Mouse (Mus musculus) liver, embryonic 15.5 days (tissue): ENCODE measurements at regions not wholly inside any gene's neighbourhood (a gene's known extent, or its start where the extent isn't known, plus 50 kb on each side); places are given as distances from the start of the nearest gene placed in this dataset.
A peak's percentile ranks its signal among the peaks of the same experiment; 100 is the strongest.
"Not testable (repeated sequence)": the region's sequence is repeated elsewhere in the genome, so short reads cannot be mapped to it uniquely, and the experiment has no call there.

Experiments used
- ATAC-seq: fragments of 200-750 bp; cut with Nextera tagmentation; 2 replicates; pipeline ENCODE4 v1.8.0; 2017; ENCODE audit warnings: moderate number of reproducible peaks, mild to moderate bottlenecking, moderate library complexity; ENCODE audit not compliant: insufficient read depth
- H3K27ac ChIP-seq: fragments of 300-500 bp; sonication (generic); replicated peaks from 2 replicates; pipeline ENCODE4 v1.5.1; 2015; ENCODE audit warnings: mild to moderate bottlenecking, inconsistent platforms
- H3K27me3 ChIP-seq: fragments of 300-500 bp; sonication (generic); 2 replicates; pipeline ENCODE4 v1.6.1; 2015; ENCODE audit warnings: mild to moderate bottlenecking, inconsistent platforms
- H3K36me3 ChIP-seq: fragments of 300-500 bp; sonication (generic); replicated peaks from 2 replicates; pipeline ENCODE4 v1.6.1; 2015; ENCODE audit warnings: moderate library complexity, mild to moderate bottlenecking, inconsistent platforms
- H3K4me1 ChIP-seq: fragments of 300-500 bp; sonication (generic); replicated peaks from 2 replicates; pipeline ENCODE4 v1.6.1; 2015; ENCODE audit warnings: inconsistent platforms
- H3K4me2 ChIP-seq: fragments of 300-500 bp; sonication (generic); 2 replicates; pipeline ENCODE4 v1.6.1; 2015; ENCODE audit warnings: moderate library complexity, mild to moderate bottlenecking, inconsistent platforms
- H3K4me3 ChIP-seq: fragments of 300-500 bp; sonication (generic); replicated peaks from 2 replicates; pipeline ENCODE4 v1.5.1; 2015; ENCODE audit warnings: mild to moderate bottlenecking, inconsistent platforms
- H3K9ac ChIP-seq: fragments of 300-500 bp; sonication (generic); 2 replicates; pipeline ENCODE4 v1.6.1; 2015; ENCODE audit warnings: moderate library complexity, mild to moderate bottlenecking, inconsistent platforms
- H3K9me3 ChIP-seq: fragments of 300-500 bp; sonication (generic); replicated peaks from 2 replicates; pipeline ENCODE4 v1.6.1; 2016; ENCODE audit warnings: inconsistent platforms
- WGBS: fragments of 180-500 bp; shearing (Covaris S2); methylation state at CpG from one replicate; pipeline ENCODE4 v1.1.7; 2015; ENCODE audit warnings: mixed read lengths; ENCODE audit not compliant: insufficient replicate concordance; 5-methylcytosine and 5-hydroxymethylcytosine counted together

GRCm38 (mm10) chr1:43305349-43306278 lies 108.8 kb upstream of the Fhl2 start:
- H3K27ac ChIP-seq, result no peak overlapping the region
- H3K36me3 ChIP-seq, result no peaks in the 10 kb centered on the region
- H3K4me2 ChIP-seq, result peak overlapping the region; percentile 10
- ATAC-seq, result peak; percentile 61
- no peak overlapping the region for H3K9ac ChIP-seq
- no peaks in the 10 kb centered on the region for H3K9me3 ChIP-seq
- H3K27me3 ChIP-seq, result no peaks in the 10 kb centered on the region
- H3K4me1 ChIP-seq, result no peaks in the 10 kb centered on the region; the same call in 1 of the 2 replicates
- WGBS, result 39% methylated on average over 9 of the region's 9 CpGs
- H3K4me3 ChIP-seq, result no peak overlapping the region

- Histone ChIP-seq H3K27ac (no peak overlapping the region), H3K36me3 (no peaks in the 10 kb centered on the region), H3K9me3 (no peaks in the 10 kb centered on the region), H3K4me1 (no peaks in the 10 kb centered on the region), H3K27me3 (no peaks in the 10 kb centered on the region), H3K4me3 (no peak overlapping the region), H3K4me2 (no peak overlapping the region), H3K9ac (no peak overlapping the region)
- WGBS, result 62% methylated on average over 16 of the region's 16 CpGs
- no peak for ATAC-seq
Observed at GRCm38 (mm10) chr1:43310711-43311695, 114.2 kb upstream of the Fhl2 start.

- H3K36me3 ChIP-seq, H3K27ac ChIP-seq, H3K27me3 ChIP-seq, H3K4me2 ChIP-seq, H3K9me3 ChIP-seq, ATAC-seq, H3K4me1 ChIP-seq, H3K4me3 ChIP-seq, H3K9ac ChIP-seq: not testable (repeated sequence)
- 65% methylated on average over 12 of the region's 12 CpGs for WGBS
Observed at GRCm38 (mm10) chr1:43316331-43316730, 119.5 kb upstream of the Fhl2 start.

DNA sequence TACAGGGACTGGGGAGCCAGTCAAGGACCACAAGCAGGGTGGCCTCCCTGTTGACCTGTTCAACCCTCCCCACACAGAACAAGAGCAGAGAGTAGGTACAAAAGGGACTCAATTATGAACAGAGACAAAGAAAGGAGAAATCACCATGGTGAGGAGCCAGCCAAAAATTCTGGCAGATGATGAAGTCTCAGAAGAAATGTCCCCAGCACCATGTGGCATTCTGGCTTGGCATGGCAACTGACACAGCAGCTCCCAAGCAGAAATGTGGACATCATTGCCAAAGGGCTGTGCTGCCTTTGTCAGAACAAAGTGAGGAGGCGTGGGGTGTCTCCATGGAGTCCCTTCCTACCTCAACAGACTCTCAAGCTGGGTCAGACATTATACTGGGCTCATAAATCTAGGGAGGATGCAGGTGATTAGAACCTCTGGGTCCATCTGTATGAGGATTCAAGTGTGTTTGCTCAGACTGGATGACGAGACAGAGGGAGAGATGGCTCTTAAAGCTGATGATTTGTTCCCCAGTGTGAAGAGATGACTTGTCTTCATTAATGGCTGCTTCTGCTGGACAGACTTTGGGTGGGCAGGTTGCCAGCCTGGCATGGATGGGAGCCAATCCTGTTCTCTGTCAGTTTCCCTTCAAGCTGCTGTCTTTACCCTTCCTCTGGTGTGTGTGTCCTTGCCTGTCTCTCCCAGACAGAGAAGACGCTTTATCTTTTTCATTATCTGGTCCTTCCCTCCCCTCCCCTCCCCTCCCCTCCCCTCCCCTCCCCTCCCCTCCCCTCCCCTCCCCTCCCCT lies 120.5 kb upstream of the Fhl2 start:
- Histone ChIP-seq H3K4me3 (no peak overlapping the region), H3K27me3 (no peaks in the 10 kb centered on the region), H3K36me3 (no peaks in the 10 kb centered on the region), H3K4me2 (no peak overlapping the region), H3K4me1 (no peaks in the 10 kb centered on the region), H3K27ac (no peak overlapping the region), H3K9ac (no peak overlapping the region), H3K9me3 (no peaks in the 10 kb centered on the region)
- ATAC-seq, result no peak
- WGBS, result 62% methylated on average over 3 of the region's 3 CpGs

- H3K27me3 ChIP-seq, H3K27ac ChIP-seq, H3K4me3 ChIP-seq, H3K4me1 ChIP-seq, H3K9ac ChIP-seq, H3K36me3 ChIP-seq, ATAC-seq, H3K4me2 ChIP-seq, H3K9me3 ChIP-seq: not testable (repeated sequence)
- WGBS, result 77% methylated on average over 10 of the region's 10 CpGs
Observed at GRCm38 (mm10) chr1:43333488-43333887, 110.9 kb upstream of the Nck2 start.

GRCm38 (mm10) chr1:43337168-43337784 lies 107.1 kb upstream of the Nck2 start:
- H3K4me2 ChIP-seq, result no peak overlapping the region
- no peak overlapping the region for H3K9ac ChIP-seq
- no peaks in the 10 kb centered on the region for H3K36me3 ChIP-seq
- 65% methylated on average over 3 of the region's 3 CpGs for WGBS
- no peaks in the 10 kb centered on the region for H3K9me3 ChIP-seq
- no peaks in the 10 kb centered on the region for H3K27me3 ChIP-seq
- ATAC-seq, result peak; percentile 28; the same call in 1 of the 2 replicates
- no peak overlapping the region for H3K4me3 ChIP-seq
- no peaks in the 10 kb centered on the region for H3K4me1 ChIP-seq
- H3K27ac ChIP-seq, result no peak overlapping the region

DNA sequence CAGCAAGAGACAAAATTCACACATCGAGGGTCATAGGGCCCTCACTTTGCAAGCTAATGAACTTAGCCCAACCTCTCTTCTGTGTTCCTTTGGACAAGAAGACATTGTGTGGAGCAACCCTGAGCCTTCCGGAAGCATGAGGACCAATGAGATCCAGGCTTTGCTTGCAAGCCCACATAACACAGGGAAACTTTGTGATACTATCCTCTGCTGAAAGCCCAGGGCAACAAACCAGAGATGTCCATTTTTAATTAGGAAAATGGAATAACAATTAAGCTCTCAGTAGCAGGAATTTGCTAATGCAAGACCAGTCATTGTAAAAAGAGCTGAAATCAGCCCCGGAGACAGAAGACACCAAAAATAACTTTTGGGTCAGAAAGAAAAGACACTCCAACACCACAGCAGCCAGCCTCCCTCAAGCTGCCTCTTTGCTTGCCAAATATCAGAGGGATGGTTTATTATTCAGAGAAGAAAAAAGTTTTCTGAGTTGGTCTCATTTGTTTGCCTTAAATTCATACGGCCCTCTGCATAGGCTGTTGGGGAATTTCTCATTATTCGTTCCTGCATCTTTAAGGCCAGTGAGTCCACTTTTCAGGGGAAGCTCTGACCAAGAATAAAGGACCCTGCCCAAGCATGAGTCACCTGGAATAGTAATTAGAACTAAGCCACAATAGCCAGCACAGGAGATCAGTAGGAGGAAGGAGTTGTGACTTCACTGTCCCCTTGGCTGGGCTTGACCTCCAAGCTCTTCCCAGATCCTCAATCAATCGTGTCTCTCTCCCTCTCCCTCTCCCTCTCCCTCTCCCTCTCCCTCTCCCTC lies 106.1 kb upstream of the Nck2 start:
- H3K27me3 ChIP-seq, result no peaks in the 10 kb centered on the region
- H3K27ac ChIP-seq, result no peak overlapping the region
- ATAC-seq, result no peak
- H3K4me3 ChIP-seq, result no peak overlapping the region
- no peak overlapping the region for H3K9ac ChIP-seq
- 63% methylated on average over 6 of the region's 6 CpGs for WGBS
- no peaks in the 10 kb centered on the region for H3K36me3 ChIP-seq
- H3K4me2 ChIP-seq, result no peak overlapping the region
- H3K4me1 ChIP-seq, result peaks cover 3% of the 10 kb centered on the region
- no peaks in the 10 kb centered on the region for H3K9me3 ChIP-seq

DNA sequence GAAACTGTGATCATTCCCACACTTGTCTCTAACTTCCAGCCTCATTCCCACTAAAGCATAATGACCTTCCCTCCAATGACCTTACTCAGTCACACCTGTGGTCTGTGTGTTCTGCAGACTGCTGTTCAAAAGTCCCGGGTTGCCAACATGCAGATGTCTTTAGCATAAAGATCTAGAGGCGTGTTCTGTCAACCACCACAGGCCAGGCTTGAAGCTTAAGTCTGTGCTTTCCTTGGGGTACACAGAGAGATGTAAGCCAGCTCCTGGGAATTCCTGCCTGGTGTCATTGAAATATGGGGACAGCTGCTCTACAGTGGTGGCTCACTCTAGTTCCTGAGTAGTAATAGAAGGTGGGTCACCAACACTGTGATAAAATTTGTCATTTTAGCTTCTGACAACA lies 101.5 kb upstream of the Nck2 start:
- H3K4me2 ChIP-seq, result no peak overlapping the region
- H3K27ac ChIP-seq, result no peak overlapping the region
- H3K4me1 ChIP-seq, result peaks cover 12% of the 10 kb centered on the region
- WGBS, result 69% methylated on average over 2 of the region's 2 CpGs
- no peak overlapping the region for H3K9ac ChIP-seq
- no peaks in the 10 kb centered on the region for H3K36me3 ChIP-seq
- H3K27me3 ChIP-seq, result no peaks in the 10 kb centered on the region
- ATAC-seq, result no peak
- no peak overlapping the region for H3K4me3 ChIP-seq
- H3K9me3 ChIP-seq, result no peaks in the 10 kb centered on the region

- Histone ChIP-seq H3K27ac (no peak overlapping the region), H3K4me2 (no peak overlapping the region), H3K9ac (no peak overlapping the region), H3K4me1 (peaks cover 12% of the 10 kb centered on the region), H3K36me3 (no peaks in the 10 kb centered on the region), H3K4me3 (no peak overlapping the region), H3K9me3 (no peaks in the 10 kb centered on the region), H3K27me3 (no peaks in the 10 kb centered on the region)
- ATAC-seq, result peak; percentile 68
- WGBS, result 10% methylated on average over 2 of the region's 2 CpGs
Observed at GRCm38 (mm10) chr1:43343410-43343809, 101.0 kb upstream of the Nck2 start.

GRCm38 (mm10) chr1:43344001-43344400 lies 100.4 kb upstream of the Nck2 start:
- no peaks in the 10 kb centered on the region for H3K27me3 ChIP-seq
- WGBS, result 56% methylated on average over 5 of the region's 5 CpGs
- peaks cover 12% of the 10 kb centered on the region for H3K4me1 ChIP-seq
- no peak overlapping the region for H3K4me2 ChIP-seq
- H3K9ac ChIP-seq, result no peak overlapping the region
- no peaks in the 10 kb centered on the region for H3K36me3 ChIP-seq
- ATAC-seq, result no peak
- no peaks in the 10 kb centered on the region for H3K9me3 ChIP-seq
- no peak overlapping the region for H3K4me3 ChIP-seq
- H3K27ac ChIP-seq, result no peak overlapping the region
